Mouse (Mus musculus) frontal cortex, adult 2 months (tissue): Measurements from ENCODE around the gene Itsn1. TPM values are rescaled to one million over a fixed set of nuclear protein-coding genes. Genes with fewer than 3 reads are reported as not detected.

Source experiments
- DNase-seq, 2 experiments: peaks; one replicate each; pipeline ENCODE4 v3.0.0; 2022; ENCODE audit warnings: low spot score in 1 of 2; ENCODE audit errors: extremely low spot score in 1 of 2
- polyA plus RNA-seq: library from polyadenylated mRNA; depleted of rRNA; stranded (reverse); fragments of >200 nt; gene quantifications from 2 replicates; pipeline ENCODE4 v1.2.3, GENCODE M21; 2012

Itsn1 gene
- polyA plus RNA-seq, 1 experiment = 78.5 TPM

DNA sequence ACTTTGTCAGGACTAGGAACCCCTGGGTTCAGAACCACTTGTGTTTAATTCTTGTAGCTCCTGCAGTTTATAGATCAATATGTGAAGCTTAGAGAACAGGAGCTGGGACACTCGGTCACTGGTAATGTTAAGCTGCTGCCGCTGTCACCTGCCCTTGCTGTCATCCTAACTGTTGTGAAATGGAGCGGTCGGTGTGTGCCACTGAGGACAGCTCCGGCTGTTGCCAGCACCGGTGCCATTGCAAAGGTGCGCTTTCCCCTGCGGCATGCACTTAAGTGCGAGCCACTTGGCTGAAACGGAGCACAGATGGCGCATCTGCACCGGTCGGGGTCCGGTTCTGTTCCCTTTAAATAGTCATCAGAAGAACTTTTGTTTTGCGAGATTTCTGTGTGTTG lies 36.7 kb downstream of the Itsn1 start:
- DNase-seq = no peak

DNA sequence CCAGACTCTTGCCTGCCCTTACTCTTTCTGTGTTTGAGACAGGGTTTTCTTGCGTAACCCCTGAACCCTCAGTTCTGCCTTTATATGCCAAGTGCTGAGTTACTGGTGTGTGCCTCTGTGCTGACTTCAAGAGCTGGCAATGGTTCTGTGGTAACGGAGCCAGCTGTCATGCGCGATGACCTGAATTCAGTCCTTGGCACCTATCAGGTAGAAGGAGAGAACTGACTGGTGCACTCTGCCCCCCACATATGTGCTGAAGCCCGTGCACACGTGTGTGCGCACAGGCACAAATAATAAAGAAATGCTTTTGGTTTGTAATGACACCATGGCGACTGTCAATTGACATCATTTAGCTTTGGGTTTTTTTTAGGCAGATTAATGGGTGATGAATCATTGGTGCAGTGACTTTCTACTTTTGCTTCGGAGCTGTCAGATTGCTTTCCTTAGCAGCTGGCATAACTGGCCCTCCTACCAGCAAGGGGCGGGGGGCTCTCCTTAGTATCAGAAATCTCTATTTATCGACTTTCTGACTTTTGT lies 38.2 kb downstream of the Itsn1 start:
- peak in 1 of 2 experiments; percentile 35 for DNase-seq

DNA sequence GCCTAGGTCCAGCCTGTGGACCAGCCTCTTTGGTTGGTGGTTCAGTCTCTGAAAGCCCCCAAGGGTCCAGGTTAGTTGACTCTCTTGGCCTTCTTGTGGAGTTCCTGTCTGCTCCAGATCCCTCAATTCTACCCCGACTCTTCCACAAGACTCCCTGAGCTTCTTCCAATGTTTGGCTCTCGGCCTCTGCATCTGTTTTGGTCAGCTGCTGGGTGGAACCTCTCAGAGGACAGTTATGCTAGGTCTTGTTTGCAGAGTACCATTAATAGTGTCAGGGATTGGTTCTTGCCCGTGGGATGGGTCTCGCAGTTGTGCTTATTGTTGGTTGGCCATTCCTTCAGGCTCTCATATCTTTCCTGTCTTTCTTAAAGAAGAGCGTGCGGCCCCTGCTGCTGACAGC lies 39.5 kb downstream of the Itsn1 start:
- no peak for DNase-seq

DNA sequence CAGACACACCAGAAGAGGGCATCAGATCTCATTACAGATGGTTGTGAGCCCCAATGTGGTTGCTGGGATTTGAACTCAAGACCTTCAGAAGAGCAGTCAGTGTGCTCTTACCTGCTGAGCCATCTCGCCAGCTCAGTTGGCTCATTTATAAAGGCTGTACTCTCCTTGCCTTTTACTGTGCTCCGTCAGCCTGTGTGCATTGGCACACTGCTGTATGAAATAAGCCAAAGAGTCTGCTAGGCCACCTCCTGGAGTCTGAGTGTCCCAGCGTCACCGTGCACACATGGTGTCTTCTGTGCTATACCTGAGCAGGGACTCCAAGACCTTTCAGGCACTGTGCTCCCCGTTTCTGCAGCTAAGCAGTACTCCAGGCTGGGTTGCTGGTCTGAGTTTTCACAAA lies 40.8 kb downstream of the Itsn1 start:
- no peak for DNase-seq

DNA sequence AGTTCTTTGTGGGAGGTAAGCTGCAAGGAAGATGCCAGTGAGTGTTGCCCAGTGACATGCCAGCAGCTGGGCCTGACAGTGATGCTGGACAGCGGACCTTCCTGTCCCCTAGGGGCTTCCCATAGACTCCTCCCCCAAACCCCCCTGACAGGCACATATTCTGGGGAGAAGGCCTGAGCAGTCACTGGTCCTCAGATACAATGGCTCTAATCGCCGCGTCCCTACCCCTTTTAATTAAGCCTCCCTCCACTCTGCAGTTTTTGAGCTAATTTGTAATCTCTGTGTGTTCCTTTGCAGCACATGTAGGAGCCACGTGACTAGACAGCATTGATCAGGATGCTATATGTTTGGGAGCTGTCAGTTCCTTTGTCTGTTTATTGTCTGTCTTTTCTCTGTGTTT lies 41.6 kb downstream of the Itsn1 start:
- DNase-seq = no peak

DNA sequence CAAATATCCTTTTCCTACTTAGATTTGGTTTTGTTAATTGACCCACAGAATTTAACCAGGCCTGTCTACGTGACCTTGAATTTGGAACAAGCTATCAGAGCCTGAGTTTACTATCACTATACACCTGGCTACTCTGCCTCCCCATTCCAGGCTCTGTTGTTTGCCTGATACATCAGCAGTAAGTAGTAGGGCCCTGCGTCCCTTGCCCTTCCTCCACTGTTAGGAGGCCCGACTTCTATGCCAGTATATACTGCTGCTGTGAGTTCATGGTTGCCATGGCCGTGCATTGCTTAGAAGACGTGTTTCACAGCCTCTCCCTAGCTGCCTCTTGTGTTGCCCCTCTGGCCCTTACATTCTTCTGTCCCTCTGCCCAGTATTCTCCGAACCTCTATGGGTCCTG lies 42.3 kb downstream of the Itsn1 start:
- DNase-seq = no peak

DNA sequence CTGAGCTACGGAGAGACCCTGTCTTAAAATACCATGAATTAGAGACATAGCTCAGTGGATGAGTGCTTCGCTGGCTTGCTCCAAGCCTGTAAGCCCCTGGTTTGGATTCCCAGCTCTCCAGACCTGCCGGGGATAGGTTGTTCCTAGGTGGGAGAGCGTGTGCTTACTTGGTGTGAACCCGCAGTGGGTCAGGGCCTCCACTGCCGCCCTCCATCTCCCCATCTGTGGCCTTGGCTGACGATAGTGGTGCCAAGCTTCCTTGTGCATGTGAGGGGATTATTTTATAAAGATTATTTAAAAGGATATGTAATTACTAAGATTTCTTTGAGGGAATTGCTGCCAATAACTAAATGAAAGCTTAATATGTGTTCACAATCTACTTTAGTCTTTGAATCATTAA lies 43.5 kb downstream of the Itsn1 start:
- no peak for DNase-seq

DNA sequence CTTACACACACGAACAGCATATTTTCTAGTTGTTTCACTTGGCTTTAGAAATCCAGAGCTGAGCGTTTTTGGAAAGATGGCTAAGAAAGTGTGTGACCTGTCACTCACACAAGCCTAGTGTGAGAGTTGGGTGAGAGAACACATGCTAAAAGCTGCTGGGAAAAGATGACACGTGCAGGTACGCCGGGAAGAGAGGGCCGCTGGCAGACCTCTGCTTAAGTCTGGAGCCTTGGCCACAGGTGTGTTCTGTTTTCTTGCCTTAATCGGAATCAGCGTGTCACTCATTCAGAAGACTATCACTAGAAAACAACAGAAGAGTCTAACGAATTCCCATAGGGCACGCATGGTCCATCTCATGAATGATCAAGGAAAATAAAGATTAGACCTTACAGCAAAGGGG lies 50.5 kb downstream of the Itsn1 start:
- DNase-seq = no peak

DNA sequence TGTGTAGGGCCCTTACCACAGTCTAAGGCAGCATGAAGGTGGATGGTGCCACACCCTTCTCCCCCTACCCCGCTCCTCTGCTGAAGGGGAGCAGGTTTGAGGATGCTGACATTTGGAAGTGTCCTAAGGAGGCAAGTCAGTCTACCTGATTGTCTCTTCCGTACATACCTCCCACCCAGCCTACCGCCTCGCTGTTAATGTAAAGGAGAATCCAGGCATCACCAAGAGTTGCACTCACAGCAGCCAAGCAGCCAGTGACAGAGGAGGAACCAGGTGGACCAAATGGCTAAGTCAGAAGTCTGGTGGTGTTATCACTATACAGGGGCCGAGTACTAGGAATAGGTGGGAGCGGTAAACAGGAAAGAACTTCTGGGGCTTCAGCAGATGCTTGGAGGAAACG lies 51.1 kb downstream of the Itsn1 start:
- no peak for DNase-seq

DNA sequence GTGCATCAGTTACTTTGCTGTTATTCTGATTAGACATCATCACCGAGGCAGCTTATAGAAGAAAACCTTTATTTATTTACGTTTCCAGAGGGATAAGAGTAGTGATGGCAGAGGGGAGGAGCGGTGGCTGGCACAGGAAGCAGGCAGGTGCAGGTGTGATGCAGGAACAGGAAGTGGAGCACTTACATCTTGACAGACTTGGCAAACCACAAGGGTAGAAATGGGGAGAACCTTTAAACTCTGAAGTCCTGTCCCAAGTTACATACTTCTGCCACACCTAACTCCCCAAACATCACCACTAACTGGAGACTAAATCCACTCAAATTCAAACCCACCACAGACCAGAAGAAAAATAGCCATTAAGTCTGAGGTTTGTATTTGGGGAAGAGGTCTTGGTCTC lies 51.7 kb downstream of the Itsn1 start:
- DNase-seq = no peak

DNA sequence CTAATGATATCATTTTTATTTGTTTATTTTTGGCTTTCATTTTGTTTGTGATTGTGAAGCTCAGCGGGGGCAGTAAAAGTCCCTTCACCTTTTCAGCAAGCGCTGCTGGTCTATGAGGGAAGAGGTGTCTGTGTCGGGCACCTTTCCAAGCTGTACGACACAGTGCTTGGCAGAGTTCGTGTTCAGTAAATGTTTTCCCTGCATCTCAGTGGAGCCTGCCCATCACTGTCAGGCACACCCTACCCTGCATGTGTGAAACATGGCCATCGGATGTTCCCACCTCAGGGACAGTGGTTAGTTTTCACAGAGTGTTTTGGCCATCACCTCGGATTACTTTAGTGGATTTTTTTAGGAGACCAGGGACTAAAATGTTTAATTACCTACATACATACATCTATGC lies 54.1 kb downstream of the Itsn1 start:
- DNase-seq = no peak

DNA sequence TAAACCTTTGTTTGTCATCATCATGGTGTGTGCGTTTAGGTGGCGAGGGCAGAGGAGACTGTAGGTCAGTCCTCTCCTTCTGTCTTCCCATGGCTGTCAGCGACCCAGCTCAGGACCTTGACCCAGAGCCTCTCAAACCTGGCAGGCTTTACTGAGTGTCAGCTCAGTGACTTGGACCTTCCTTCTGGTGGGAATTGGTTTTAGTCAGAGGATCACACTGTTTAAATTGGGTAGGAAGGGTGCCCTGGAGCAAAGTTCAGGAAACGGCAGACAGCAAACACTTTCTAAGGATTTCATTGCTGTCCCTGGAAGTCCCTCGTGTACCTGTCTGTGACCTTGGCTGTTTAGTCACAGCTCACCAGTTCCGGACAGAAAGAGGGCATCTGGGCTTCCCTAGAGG lies 55.2 kb downstream of the Itsn1 start:
- DNase-seq = no peak

DNA sequence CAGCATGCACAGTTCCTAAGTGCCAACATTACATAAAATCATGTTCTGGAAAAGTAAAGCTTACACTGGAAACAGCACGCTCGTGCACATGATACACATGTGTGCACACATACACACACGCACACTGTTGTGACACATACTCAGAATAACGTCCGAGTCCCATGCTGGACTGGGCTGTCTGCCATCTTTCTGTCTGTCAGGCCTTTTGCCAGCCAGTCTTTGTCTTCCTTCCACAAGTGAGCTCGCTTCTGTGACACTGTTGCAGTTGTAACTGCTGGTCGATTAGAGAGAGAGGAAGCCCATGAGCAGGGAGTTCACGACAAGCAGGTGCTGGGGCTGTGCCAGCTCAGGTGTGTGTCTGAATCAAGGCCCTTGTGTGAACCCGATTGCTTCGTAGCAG lies 57.3 kb downstream of the Itsn1 start:
- DNase-seq = peak in 1 of 2 experiments; percentile 38

DNA sequence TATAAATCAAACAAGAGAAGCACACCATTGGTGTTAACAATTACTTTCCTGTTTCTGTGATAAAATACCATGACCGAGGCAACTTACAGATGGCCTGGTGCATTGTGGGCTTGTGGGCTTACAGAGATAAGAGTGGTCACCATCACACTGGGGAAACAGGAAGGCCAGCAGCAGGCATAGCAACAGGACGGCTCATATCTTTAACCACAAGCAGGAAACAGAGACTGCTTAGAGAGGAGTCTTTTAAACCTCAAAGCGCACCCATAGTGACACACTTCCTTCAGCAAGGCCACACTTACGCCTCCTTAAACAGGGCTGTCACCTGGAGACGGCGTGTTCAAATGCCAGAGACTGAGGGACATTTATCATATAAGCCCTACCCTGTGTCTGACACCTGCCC lies 60.6 kb downstream of the Itsn1 start:
- DNase-seq = no peak

DNA sequence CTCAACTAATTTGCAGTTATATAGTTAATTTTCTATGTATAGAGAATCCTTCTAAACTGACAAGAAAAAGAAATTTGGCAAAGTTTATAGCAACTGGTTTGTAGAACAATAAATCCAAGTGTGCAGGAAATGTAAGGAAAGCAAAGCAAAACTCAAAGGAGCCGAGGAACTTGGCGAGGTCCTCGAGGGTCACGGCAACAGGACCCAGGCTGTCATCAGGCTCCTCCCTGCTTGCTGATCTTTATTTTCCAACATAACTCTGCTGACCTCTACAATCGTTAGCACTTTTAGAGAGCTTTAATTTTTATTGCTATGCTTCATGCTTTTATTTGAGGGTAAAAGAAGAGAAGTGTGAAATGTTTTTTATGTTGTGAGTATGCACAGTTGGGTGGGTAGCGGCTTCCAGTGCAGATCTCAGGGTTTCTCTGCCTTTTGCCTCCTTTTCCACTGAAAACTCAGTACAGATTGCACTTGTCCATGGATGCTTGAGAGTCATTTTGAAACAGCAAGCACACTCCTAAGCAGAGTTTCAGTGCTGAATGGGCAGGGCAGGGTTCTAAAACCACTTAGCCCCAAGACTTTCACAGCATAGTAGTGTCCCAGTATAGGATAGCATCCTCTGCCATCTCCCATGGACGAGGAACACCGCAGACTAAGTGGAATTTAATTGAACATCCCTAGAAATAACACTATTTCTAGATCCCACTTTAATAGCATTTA lies 63.6 kb downstream of the Itsn1 start:
- no peak for DNase-seq

DNA sequence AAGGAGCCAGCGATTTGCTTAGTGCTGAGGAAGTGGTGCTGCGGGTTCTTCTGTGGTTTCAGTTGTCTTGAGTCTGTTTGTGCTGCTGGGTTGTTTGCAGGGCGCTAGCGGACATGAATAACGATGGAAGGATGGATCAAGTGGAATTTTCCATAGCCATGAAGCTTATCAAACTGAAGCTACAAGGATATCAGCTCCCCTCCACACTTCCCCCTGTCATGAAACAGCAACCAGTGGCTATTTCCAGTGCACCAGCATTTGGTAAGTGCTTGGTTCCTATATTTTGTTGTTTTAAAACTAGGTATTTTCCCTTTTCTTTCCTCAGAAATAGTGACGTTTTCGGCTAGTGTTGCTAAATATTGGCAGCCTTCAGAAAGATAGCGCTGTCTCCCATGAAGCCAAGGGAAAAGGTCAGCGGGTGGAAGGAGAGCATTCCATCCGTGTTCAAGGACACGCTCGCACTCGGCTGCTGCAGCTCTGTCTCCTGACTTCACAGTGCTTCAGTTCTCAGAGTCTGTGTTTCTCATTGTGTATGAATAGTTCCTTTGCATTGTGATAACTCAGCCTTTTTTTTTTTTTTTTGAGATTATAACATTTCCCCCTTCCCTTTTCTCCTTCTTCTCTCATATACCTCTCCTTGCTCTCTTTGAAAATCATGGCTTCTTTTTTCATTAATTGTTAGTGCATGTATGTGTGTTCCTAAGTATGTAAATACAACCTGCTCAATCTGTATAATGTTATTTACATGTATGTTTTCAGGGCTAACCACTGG lies 64.6 kb downstream of the Itsn1 start:
- DNase-seq = no peak

DNA sequence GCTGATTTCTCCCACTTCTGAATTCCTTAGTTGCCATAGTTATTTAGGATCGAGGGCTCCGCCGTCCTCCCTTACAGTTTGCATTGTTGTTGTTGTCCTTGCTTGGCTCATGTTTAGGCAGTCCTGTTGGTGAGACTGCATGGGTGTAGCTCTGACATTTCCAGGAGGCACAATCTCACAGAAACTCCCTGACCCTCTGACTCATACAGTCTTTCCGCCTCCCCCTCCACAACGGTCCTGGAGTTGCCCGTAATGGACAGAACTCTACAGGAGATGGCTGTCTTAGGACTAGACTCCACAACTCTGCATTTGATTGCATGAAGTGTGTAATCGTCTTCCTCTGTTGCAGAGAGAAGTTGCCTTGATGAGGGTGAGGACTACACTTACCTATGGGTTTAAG lies 65.2 kb downstream of the Itsn1 start:
- no peak for DNase-seq

DNA sequence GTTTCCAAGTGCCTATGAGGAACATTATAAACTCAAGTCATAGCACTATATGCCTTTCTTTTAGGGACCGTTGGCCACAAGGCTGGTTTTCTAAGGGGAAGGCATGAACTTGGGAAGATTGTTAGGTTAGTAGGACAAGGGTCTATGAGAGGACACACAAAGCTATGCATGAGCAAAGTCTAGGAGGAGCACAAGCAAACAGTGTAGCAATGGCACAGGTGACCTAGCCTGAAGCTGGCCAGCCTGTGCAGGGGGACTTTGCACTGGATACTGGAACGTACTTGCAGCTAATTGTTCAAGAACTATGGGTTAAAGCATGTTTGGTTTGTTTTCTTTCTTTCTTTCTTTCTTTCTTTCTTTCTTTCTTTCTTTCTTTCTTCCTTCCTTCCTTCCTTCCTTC lies 66.0 kb downstream of the Itsn1 start:
- no peak for DNase-seq

DNA sequence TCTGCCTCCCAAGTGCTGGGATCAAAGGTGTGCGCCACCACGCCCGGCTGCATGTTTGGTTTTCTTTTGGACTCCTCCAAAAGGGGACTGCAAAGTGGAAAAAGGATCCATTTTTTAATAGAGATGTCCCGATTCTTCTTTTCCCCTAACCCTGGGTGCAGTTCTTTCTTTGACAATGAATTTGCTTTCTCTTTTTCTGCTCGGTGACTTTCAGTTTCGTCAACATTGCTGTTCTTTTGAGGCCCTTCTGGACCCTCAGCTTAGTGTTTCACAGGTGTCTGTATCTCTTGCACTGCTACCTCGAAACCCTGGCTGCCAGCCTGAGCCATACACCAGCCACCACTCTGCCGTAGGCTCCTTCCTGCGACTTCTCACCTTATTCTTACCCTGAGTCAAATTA lies 66.5 kb downstream of the Itsn1 start:
- DNase-seq = no peak

DNA sequence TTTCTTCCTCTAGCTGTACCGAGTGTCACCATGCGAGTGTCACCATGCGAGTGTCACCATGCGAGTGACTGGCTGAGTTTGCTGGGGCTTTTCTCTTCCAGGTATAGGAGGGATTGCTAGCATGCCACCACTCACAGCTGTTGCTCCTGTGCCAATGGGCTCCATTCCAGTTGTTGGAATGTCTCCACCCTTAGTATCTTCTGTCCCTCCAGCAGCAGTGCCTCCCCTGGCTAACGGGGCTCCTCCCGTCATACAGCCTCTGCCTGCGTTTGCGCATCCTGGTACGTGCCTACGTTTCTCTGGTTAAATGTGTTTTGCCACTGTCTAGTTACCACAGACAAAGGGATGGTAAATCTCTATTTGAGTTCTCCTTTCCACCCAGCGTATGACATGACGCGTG lies 72.3 kb downstream of the Itsn1 start:
- no peak for DNase-seq

DNA sequence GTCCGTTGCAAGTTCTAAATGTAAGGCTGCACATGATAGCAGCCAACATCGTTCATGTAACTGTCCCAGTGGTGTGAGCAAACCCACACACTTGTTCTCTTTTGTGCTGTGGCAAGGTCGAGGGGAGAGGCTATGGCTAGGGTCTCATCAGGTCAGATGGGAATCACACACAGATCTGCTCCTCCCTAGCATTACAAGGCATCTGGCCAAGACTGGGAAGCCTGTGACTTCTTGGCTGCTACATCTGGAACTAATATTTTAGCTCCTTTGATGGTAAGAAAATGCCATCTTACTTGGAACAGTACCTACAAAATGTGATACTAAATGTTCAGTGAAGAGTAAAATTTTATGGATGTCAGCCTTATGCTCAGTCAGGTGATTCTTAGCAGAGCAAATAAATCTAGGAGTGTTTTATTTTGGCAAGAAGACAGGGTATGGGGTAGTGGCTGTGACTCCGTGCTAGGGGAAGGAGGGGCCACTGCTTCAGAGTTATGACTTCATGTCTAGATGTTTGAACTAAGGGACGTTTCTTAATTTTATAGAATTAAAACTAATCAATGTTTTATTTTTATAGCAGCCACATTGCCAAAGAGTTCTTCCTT lies 73.5 kb downstream of the Itsn1 start:
- DNase-seq = no peak

DNA sequence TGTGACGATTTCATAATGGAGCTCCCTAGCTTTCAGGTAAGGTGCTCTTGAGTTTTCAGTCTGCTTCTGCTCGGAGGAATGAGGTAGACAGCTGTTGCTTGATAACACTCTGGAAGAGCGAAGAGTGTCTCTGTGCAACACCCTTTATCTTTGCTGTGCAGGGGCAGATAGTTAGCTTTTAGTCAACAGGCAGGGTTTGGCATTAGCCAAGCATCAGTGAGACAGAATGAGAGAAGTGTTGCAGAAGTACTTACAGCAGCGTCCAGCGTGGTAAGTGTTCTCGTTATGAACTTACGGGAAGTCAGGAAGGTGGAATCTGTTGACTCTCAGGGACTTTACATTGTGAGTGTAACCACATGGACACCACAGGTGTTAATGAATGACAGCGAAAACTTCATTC lies 75.3 kb downstream of the Itsn1 start:
- DNase-seq = no peak
